Mouse (Mus musculus) midbrain, embryonic 10.5 days (tissue): ENCODE measurements around the gene Dusp10. TPM values are rescaled to one million over a fixed set of nuclear protein-coding genes. Genes with fewer than 3 reads are reported as not detected.

ENCODE experiments used
- DNase-seq: peaks from one replicate; pipeline ENCODE4 v3.0.0-alpha.2; 2017; ENCODE audit warnings: low spot score
- H3K27ac ChIP-seq: fragments of 300-500 bp; sonication (generic); replicated peaks from 2 replicates; pipeline ENCODE4 v1.5.1; 2016; ENCODE audit warnings: mild to moderate bottlenecking
- H3K27me3 ChIP-seq: fragments of 300-500 bp; sonication (generic); 2 replicates; pipeline ENCODE4 v1.6.1; 2016; ENCODE audit warnings: low read depth, mild to moderate bottlenecking; ENCODE audit not compliant: poor library complexity, severe bottlenecking
- H3K36me3 ChIP-seq: fragments of 300-500 bp; sonication (generic); 2 replicates; pipeline ENCODE4 v1.6.1; 2016; ENCODE audit warnings: mild to moderate bottlenecking, moderate library complexity
- H3K4me1 ChIP-seq: fragments of 300-500 bp; sonication (generic); 2 replicates; pipeline ENCODE4 v1.6.1; 2016
- H3K4me3 ChIP-seq: fragments of 300-500 bp; sonication (generic); 2 replicates; pipeline ENCODE4 v1.5.1; 2016; ENCODE audit warnings: mild to moderate bottlenecking, moderate library complexity
- H3K9me3 ChIP-seq: fragments of 300-500 bp; sonication (generic); replicated peaks from 2 replicates; pipeline ENCODE4 v1.6.1; 2016; ENCODE audit warnings: mild to moderate bottlenecking
- WGBS: fragments of 180-500 bp; shearing (Covaris S2); methylation state at CpG from one replicate; pipeline ENCODE4 v1.1.7; 2016; 5-methylcytosine and 5-hydroxymethylcytosine counted together
- polyA plus RNA-seq: library from polyadenylated mRNA; unstranded; fragments of >200 nt; fragmentation: Nextera tagmentation; extraction: Ambion mirVana; gene quantifications from 2 replicates; pipeline ENCODE4 v1.2.1, GENCODE M21; 2016

The Dusp10 gene
- polyA plus RNA-seq, 1 experiment from 2014 or later: 6.6 TPM

GRCm38 (mm10) chr1:184100414-184100813 is 87.3 kb downstream of the Dusp10 start:
- no peaks in the 10 kb centered on the region for H3K9me3 ChIP-seq
- 88% methylated on average over 5 of the region's 5 CpGs for WGBS
- DNase-seq: no peak
- no peak overlapping the region for H3K4me3 ChIP-seq
- no peaks in the 10 kb centered on the region for H3K27me3 ChIP-seq
- H3K36me3 ChIP-seq: no peaks in the 10 kb centered on the region
- H3K4me1 ChIP-seq: no peaks in the 10 kb centered on the region
- H3K27ac ChIP-seq: no peak overlapping the region

GRCm38 (mm10) chr1:184100927-184101749 is 88.0 kb downstream of the Dusp10 start:
- 90% methylated on average over 9 of the region's 9 CpGs for WGBS
- no peaks in the 10 kb centered on the region for H3K27me3 ChIP-seq
- H3K36me3 ChIP-seq: no peaks in the 10 kb centered on the region
- H3K9me3 ChIP-seq: no peaks in the 10 kb centered on the region
- no peak for DNase-seq
- H3K27ac ChIP-seq: no peak overlapping the region
- H3K4me1 ChIP-seq: no peaks in the 10 kb centered on the region
- no peak overlapping the region for H3K4me3 ChIP-seq

GRCm38 (mm10) chr1:184101750-184102046 is 88.6 kb downstream of the Dusp10 start:
- Histone ChIP-seq H3K4me3 (no peak overlapping the region), H3K27me3 (no peaks in the 10 kb centered on the region), H3K36me3 (no peaks in the 10 kb centered on the region), H3K4me1 (no peaks in the 10 kb centered on the region), H3K9me3 (no peaks in the 10 kb centered on the region), H3K27ac (no peak overlapping the region)
- 88% methylated on average over 4 of the region's 4 CpGs for WGBS
- DNase-seq: no peak

- no peaks in the 10 kb centered on the region for H3K9me3 ChIP-seq
- WGBS: 69% methylated on average over 2 of the region's 2 CpGs
- no peak overlapping the region for H3K27ac ChIP-seq
- H3K27me3 ChIP-seq: no peaks in the 10 kb centered on the region
- H3K4me3 ChIP-seq: no peak overlapping the region
- no peaks in the 10 kb centered on the region for H3K36me3 ChIP-seq
- no peak for DNase-seq
- H3K4me1 ChIP-seq: no peaks in the 10 kb centered on the region
Observed at GRCm38 (mm10) chr1:184106832-184107231, 93.7 kb downstream of the Dusp10 start.

DNA sequence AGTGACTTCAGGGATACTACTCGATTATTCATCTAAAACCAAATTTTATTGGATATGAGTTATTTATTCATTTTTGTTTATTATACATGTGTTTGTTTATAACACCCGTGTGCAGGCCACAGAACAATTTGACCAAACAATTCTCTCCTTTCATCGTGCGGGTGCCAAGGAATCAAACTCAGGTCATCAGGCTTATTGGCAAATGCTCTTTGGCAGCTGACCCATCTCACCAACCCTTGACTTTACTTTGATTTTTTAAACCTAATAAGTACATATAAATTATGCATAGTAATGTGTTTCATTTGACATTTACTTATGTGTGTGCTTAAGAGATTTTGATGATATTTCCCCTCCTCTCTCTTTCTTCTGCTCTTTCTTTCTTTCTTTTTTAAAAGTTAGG is 94.3 kb downstream of the Dusp10 start:
- WGBS: 91% methylated on average over 4 of the region's 4 CpGs
- H3K27ac ChIP-seq: no peak overlapping the region
- H3K4me3 ChIP-seq: no peak overlapping the region
- no peak for DNase-seq
- no peaks in the 10 kb centered on the region for H3K27me3 ChIP-seq
- no peaks in the 10 kb centered on the region for H3K9me3 ChIP-seq
- H3K4me1 ChIP-seq: no peaks in the 10 kb centered on the region
- no peaks in the 10 kb centered on the region for H3K36me3 ChIP-seq

DNA sequence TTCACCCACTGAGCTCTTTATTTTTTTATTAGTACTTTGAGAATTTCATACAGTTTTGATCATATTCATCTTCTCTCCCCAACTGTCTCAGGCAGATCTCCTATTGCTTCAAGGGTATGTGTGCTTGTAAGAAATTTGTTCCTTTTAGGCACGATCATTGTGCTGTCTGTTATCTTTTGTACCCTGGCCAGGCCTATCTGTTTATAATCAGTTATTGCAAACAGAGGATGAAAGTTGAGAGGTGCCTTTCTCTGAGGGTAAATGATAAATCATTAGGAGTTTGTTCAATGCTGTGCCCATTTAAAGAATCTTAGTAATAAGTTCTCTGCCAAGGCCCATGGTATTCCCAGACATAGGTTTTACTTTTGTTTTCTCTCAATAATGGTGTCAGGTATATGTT is 95.2 kb downstream of the Dusp10 start:
- WGBS: 90% methylated on average over 1 of the region's 1 CpGs
- Histone ChIP-seq H3K4me3 (no peak overlapping the region), H3K9me3 (no peaks in the 10 kb centered on the region), H3K27me3 (no peaks in the 10 kb centered on the region), H3K36me3 (no peaks in the 10 kb centered on the region), H3K4me1 (no peaks in the 10 kb centered on the region), H3K27ac (no peak overlapping the region)
- no peak for DNase-seq

DNA sequence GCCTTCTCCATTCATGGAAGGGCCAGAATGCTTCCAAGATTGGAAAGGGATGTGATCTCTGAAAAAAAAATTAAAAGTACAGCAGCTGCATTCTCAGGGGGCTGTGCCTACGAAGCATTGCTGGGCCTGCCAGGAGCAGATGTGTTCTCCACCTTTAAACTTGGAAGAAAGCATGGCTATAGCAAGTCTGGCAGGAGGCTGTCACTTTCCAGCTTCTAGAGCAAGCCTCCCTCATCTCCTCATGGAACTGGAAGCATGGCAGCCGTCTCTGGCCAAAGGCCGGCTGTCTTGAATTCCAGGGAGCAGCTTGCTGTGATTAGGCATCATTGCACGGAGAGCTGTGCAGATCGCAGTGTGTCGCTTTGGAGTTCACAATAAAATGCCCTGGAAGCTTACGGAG is 104.5 kb downstream of the Dusp10 start:
- WGBS: 91% methylated on average over 7 of the region's 7 CpGs
- H3K4me1 ChIP-seq: no peaks in the 10 kb centered on the region
- H3K4me3 ChIP-seq: no peak overlapping the region
- no peak overlapping the region for H3K27ac ChIP-seq
- DNase-seq: no peak
- H3K36me3 ChIP-seq: no peaks in the 10 kb centered on the region
- H3K9me3 ChIP-seq: no peaks in the 10 kb centered on the region
- H3K27me3 ChIP-seq: no peaks in the 10 kb centered on the region

- Histone ChIP-seq H3K4me1 (no peaks in the 10 kb centered on the region), H3K9me3 (no peaks in the 10 kb centered on the region), H3K27me3 (no peaks in the 10 kb centered on the region), H3K27ac (no peak overlapping the region), H3K4me3 (no peak overlapping the region), H3K36me3 (no peaks in the 10 kb centered on the region)
- DNase-seq: no peak
- 93% methylated on average over 2 of the region's 2 CpGs for WGBS
Observed at GRCm38 (mm10) chr1:184117991-184118390, 104.9 kb downstream of the Dusp10 start.

- Histone ChIP-seq H3K27me3 (no peaks in the 10 kb centered on the region), H3K4me1 (no peaks in the 10 kb centered on the region), H3K9me3 (no peaks in the 10 kb centered on the region), H3K4me3 (no peak overlapping the region), H3K27ac (no peak overlapping the region), H3K36me3 (no peaks in the 10 kb centered on the region)
- WGBS: 77% methylated on average over 1 of the region's 1 CpGs
- DNase-seq: no peak
Observed at GRCm38 (mm10) chr1:184118586-184118985, 105.5 kb downstream of the Dusp10 start.

Other genes with a start within 250 kb of the Dusp10 start
- gene 1700056E22Rik, start 21.0 kb downstream of the Dusp10 start, polyA plus RNA-seq: 2.0 and 2.1 TPM in 2 replicates